Mouse (Mus musculus) neural tube, embryonic 13.5 days (tissue): ENCODE measurements around the gene Pfkfb4. TPM values are rescaled to one million over a fixed set of nuclear protein-coding genes. Genes with fewer than 3 reads are reported as not detected.

Experiments used
- ATAC-seq: fragments of 200-750 bp; cut with Nextera tagmentation; 2 replicates; pipeline ENCODE4 v1.8.0; 2017; ENCODE audit warnings: low read depth, mild to moderate bottlenecking, moderate TSS enrichment, moderate library complexity
- H3K27ac ChIP-seq: fragments of 300-500 bp; sonication (generic); replicated peaks from 2 replicates; pipeline ENCODE4 v1.5.1; 2015; ENCODE audit warnings: moderate library complexity, mild to moderate bottlenecking, inconsistent platforms
- H3K27me3 ChIP-seq: fragments of 300-500 bp; sonication (generic); 2 replicates; pipeline ENCODE4 v1.6.1; 2015; ENCODE audit warnings: mild to moderate bottlenecking, inconsistent platforms
- H3K36me3 ChIP-seq: fragments of 300-500 bp; sonication (generic); 2 replicates; pipeline ENCODE4 v1.6.1; 2015; ENCODE audit warnings: mild to moderate bottlenecking, inconsistent platforms
- H3K4me1 ChIP-seq: fragments of 300-500 bp; sonication (generic); replicated peaks from 2 replicates; pipeline ENCODE4 v1.6.1; 2015; ENCODE audit warnings: inconsistent platforms
- H3K4me2 ChIP-seq: fragments of 300-500 bp; sonication (generic); 2 replicates; pipeline ENCODE4 v1.6.1; 2015; ENCODE audit warnings: inconsistent platforms, mild to moderate bottlenecking, moderate library complexity
- H3K4me3 ChIP-seq: fragments of 300-500 bp; sonication (generic); 2 replicates; pipeline ENCODE4 v1.5.1; 2015; ENCODE audit warnings: mild to moderate bottlenecking, inconsistent platforms
- H3K9ac ChIP-seq: fragments of 300-500 bp; sonication (generic); 2 replicates; pipeline ENCODE4 v1.6.1; 2015; ENCODE audit warnings: moderate library complexity, mild to moderate bottlenecking, inconsistent platforms
- H3K9me3 ChIP-seq: fragments of 300-500 bp; sonication (generic); 2 replicates; pipeline ENCODE4 v1.6.1; 2016; ENCODE audit warnings: inconsistent platforms
- WGBS: fragments of 180-500 bp; shearing (Covaris S2); methylation state at CpG from one replicate; pipeline ENCODE4 v1.1.7; 2015; 5-methylcytosine and 5-hydroxymethylcytosine counted together
- polyA plus RNA-seq: library from polyadenylated mRNA; unstranded; fragments of >200 nt; fragmentation: Nextera tagmentation; extraction: Ambion mirVana; gene quantifications from 2 replicates; pipeline ENCODE4 v1.2.1, GENCODE M21; 2015

The Pfkfb4 gene
- polyA plus RNA-seq, 1 experiment from 2014 or later, result 22.4 TPM

DNA sequence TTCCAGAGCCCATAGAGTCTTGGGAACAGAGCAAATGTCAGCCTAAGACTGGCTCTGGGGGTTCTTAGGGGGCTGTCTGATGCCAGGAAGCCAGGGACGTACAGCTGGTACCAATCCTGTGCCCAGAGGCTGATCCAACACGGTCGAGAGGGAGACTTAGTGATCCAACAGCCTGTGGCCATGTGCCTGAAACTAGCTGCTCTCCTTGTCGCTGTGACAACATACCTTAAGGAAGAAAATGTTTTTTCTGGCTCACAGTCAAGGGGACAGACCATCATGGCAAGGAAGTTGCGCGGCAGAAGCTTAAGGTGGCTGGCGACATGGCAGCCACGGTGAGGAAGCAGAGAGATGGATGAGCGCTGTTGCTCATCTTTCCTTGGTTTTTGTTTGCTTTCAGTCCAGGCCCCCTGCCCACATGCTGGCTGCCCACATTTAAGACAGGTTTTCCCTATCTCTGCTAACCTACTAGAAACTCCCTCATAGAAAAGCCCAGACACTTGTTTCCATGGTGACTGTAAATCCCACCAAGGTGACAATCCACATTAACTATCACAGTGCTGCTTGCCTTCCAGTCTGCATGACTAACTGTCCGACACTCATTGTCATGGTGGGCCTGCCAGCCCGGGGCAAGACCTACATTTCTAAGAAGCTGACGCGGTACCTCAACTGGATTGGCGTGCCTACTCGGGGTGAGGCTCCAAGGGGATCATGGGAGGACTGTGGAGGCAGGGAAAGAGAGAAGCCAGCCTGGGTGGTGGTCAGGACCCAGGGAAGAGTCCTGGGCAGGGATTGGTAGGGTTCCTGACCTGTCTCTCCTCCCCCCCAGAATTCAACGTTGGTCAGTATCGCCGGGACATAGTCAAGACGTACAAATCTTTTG lies 6.9 kb downstream of the Pfkfb4 start:
- WGBS, result 86% methylated on average over 19 of the region's 19 CpGs
- H3K4me3 ChIP-seq, result no peak overlapping the region
- no peaks in the 10 kb centered on the region for H3K27me3 ChIP-seq
- H3K4me2 ChIP-seq, result no peak overlapping the region
- H3K27ac ChIP-seq, result no peak overlapping the region
- H3K9me3 ChIP-seq, result no peaks in the 10 kb centered on the region
- peak overlapping the region; percentile 23; the same call in 1 of the 2 replicates for H3K9ac ChIP-seq
- peaks cover 7% of the 10 kb centered on the region for H3K36me3 ChIP-seq
- ATAC-seq, result no peak
- 0 out of 2 replicates have a peak, but pooled peaks cover 14% of the 10 kb centered on the region for H3K4me1 ChIP-seq

DNA sequence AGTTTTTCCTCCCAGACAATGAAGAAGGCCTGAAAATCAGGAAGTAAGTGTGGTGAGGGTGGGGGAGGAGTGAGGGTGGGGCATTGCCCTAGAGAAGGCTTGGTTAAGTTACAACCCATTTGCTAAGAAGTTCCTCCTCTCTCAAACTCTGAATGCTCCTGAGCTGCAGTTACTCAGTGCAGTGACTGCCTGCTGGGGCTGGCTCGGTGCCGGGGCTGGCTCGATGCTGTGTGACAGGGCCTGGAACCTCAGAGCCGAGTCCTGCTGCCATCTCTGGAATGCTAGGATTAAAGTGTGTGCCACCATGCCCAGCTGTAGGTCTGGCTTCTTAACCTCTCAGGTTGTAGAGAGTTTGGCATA lies 7.6 kb downstream of the Pfkfb4 start:
- Histone ChIP-seq H3K4me2 (no peak overlapping the region), H3K9ac (no peak overlapping the region), H3K27me3 (no peaks in the 10 kb centered on the region), H3K4me3 (no peak overlapping the region), H3K9me3 (no peaks in the 10 kb centered on the region), H3K4me1 (0 out of 2 replicates have a peak, but pooled peaks cover 14% of the 10 kb centered on the region), H3K27ac (no peak overlapping the region), H3K36me3 (peaks cover 7% of the 10 kb centered on the region)
- no peak for ATAC-seq
- WGBS, result 88% methylated on average over 4 of the region's 4 CpGs

DNA sequence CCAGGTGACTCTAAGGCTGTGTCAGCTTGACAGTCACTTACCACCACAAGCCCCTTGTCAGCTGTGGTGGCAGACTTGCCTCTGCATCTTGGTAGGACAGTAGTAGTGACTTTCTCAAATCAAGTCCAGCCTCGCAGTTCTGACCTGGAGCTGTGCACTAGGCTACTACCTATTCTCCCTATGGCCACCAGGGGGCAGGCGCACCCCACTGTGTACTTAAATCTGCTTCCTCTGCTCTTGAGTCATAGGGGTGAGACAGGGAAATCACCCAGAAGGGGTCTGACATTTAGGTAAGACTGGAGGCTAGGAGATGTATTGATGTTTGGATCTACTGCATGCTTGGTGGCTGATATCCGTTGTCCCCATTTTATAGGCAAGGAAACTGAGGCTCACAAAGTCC lies 9.1 kb downstream of the Pfkfb4 start:
- Histone ChIP-seq H3K4me1 (0 out of 2 replicates have a peak, but pooled peaks cover 6% of the 10 kb centered on the region), H3K4me2 (no peak overlapping the region), H3K27me3 (no peaks in the 10 kb centered on the region), H3K27ac (no peak overlapping the region), H3K36me3 (peaks cover 12% of the 10 kb centered on the region), H3K9me3 (no peaks in the 10 kb centered on the region), H3K9ac (no peak overlapping the region), H3K4me3 (no peak overlapping the region)
- WGBS, result 7% methylated on average over 3 of the region's 3 CpGs
- ATAC-seq, result peak; percentile 38; the same call in 1 of the 2 replicates

DNA sequence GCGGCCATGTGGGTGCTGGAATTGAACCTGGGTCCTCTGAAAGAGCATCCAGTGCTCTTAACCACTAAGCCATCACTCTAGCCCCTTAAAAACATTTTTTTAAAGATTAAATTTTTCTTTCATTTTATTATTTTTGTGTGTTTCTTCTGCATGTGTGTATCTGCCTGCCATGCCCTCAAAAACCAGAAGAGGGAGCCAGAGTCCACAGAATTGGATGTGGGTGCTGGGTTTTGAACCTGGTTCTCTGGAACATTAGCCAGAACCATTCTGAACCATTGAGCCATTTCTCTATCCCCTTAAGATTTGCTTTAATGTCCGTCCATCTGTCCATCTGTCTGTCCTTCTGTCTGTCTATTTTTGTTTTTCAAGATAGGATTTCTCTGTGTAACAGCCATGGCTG lies 11.6 kb downstream of the Pfkfb4 start:
- no peak overlapping the region for H3K4me2 ChIP-seq
- H3K4me1 ChIP-seq, result 0 out of 2 replicates have a peak, but pooled peaks cover 3% of the 10 kb centered on the region
- WGBS, result 51% methylated on average over 2 of the region's 2 CpGs
- no peaks in the 10 kb centered on the region for H3K9me3 ChIP-seq
- H3K27ac ChIP-seq, result no peak overlapping the region
- ATAC-seq, result no peak
- no peak overlapping the region for H3K4me3 ChIP-seq
- peaks cover 30% of the 10 kb centered on the region for H3K36me3 ChIP-seq
- no peaks in the 10 kb centered on the region for H3K27me3 ChIP-seq
- no peak overlapping the region for H3K9ac ChIP-seq

GRCm38 (mm10) chr9:109007025-109007780 lies 15.6 kb downstream of the Pfkfb4 start:
- no peak overlapping the region for H3K4me3 ChIP-seq
- WGBS, result 85% methylated on average over 21 of the region's 21 CpGs
- H3K36me3 ChIP-seq, result peaks cover 51% of the 10 kb centered on the region
- H3K4me1 ChIP-seq, result no peaks in the 10 kb centered on the region
- H3K27ac ChIP-seq, result no peak overlapping the region
- no peak overlapping the region for H3K9ac ChIP-seq
- no peaks in the 10 kb centered on the region for H3K27me3 ChIP-seq
- no peak for ATAC-seq
- no peak overlapping the region for H3K4me2 ChIP-seq
- no peaks in the 10 kb centered on the region for H3K9me3 ChIP-seq

- Histone ChIP-seq H3K4me1 (no peaks in the 10 kb centered on the region), H3K9ac (no peak overlapping the region), H3K27me3 (no peaks in the 10 kb centered on the region), H3K9me3 (no peaks in the 10 kb centered on the region), H3K4me3 (no peak overlapping the region), H3K27ac (no peak overlapping the region), H3K4me2 (no peak overlapping the region), H3K36me3 (peaks cover 47% of the 10 kb centered on the region)
- 83% methylated on average over 9 of the region's 9 CpGs for WGBS
- no peak for ATAC-seq
Measured at GRCm38 (mm10) chr9:109008081-109008480, 16.5 kb downstream of the Pfkfb4 start.

DNA sequence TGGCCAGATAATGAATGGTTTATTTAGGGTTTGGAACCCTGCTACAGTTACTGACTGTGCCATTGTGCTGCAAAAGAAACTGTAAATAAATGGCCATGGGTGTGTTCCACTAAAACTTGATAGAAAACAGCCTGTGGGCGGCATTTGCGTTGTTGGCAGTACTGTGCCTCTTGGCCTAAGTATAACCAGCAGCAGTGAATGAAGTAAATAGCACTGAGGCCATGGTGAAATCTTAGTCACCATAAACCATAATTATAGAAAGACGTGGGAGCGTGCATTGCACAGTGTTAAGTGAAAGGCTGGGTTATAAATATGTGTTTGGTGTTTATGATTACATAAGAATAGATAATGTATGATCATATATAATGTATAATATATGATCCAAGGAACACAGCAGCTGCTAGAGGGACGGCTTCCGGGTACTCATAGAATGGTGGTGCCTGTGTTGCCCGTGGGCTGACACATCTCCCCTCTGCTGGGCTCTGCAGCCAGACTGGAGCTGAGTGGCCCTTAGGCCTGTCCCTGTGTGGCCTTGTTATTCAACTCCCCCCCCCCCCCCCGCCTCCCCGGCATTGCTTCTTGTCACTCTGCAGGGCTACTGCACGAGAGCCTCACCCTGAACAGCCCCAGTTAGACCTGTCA lies 17.5 kb downstream of the Pfkfb4 start:
- 73% methylated on average over 9 of the region's 10 CpGs for WGBS
- Histone ChIP-seq H3K36me3 (peaks cover 54% of the 10 kb centered on the region), H3K4me2 (no peak overlapping the region), H3K4me1 (no peaks in the 10 kb centered on the region), H3K9me3 (no peaks in the 10 kb centered on the region), H3K9ac (no peak overlapping the region), H3K4me3 (no peak overlapping the region), H3K27ac (no peak overlapping the region), H3K27me3 (no peaks in the 10 kb centered on the region)
- ATAC-seq, result no peak

DNA sequence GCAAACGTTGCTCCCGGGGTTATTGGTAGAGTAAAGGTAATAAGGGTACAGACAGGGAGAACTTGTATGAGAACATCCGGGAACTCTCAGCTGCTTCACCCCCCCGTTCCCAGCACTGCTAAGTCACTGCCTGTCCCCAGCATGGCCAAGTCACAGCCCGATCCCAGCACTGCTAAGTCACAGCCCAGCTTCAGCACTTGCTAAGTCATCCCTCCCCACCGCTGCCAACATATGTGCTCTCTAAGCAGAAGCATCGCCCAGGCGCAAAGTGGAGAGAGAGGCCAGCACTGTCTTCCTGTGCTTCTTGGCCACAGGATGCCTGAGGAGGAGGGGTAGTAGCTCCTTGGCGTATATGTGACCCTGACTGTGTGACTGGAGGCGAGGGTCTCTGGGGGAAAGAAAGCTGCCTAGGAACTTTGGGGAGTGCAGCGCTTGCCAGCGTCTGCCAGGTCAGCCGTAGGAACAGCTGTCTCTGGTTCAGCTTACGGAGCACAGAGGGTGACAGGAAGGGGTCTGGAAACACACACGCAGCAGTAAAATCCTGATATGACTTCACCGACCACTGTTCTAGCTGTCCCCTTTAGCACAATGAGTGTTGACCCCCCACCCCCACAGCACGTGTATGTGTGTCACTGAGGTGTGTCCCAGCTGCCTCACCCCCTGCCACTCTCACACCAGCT lies 18.2 kb downstream of the Pfkfb4 start:
- Histone ChIP-seq H3K9me3 (no peaks in the 10 kb centered on the region), H3K4me1 (no peaks in the 10 kb centered on the region), H3K4me3 (no peak overlapping the region), H3K4me2 (no peak overlapping the region), H3K36me3 (peaks cover 55% of the 10 kb centered on the region), H3K27ac (no peak overlapping the region), H3K27me3 (no peaks in the 10 kb centered on the region), H3K9ac (no peak overlapping the region)
- 58% methylated on average over 17 of the region's 17 CpGs for WGBS
- no peak for ATAC-seq

DNA sequence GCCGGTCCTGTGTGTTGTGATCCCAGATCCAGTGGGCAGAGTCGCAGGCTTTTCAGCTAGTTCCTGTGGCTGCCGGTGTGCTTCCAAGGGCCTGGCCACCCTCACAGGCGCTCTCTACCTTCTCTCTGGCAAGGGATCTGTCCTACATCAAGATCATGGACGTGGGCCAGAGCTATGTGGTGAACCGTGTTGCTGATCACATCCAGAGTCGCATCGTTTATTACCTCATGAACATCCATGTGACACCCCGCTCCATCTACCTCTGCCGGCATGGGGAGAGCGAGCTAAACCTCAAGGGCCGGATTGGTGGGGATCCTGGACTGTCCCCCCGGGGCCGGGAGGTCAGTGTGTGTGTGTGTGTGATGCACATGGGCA lies 18.7 kb downstream of the Pfkfb4 start:
- no peak for ATAC-seq
- H3K4me2 ChIP-seq, result no peak overlapping the region
- H3K9me3 ChIP-seq, result no peaks in the 10 kb centered on the region
- H3K4me3 ChIP-seq, result no peak overlapping the region
- H3K4me1 ChIP-seq, result no peaks in the 10 kb centered on the region
- H3K9ac ChIP-seq, result no peak overlapping the region
- 88% methylated on average over 14 of the region's 14 CpGs for WGBS
- no peaks in the 10 kb centered on the region for H3K27me3 ChIP-seq
- H3K36me3 ChIP-seq, result peaks cover 54% of the 10 kb centered on the region
- no peak overlapping the region for H3K27ac ChIP-seq

GRCm38 (mm10) chr9:109015397-109015796 lies 23.8 kb downstream of the Pfkfb4 start:
- Histone ChIP-seq H3K27me3 (no peaks in the 10 kb centered on the region), H3K9ac (no peak overlapping the region), H3K27ac (no peak overlapping the region), H3K4me1 (no peaks in the 10 kb centered on the region), H3K4me3 (no peak overlapping the region), H3K36me3 (peaks cover 36% of the 10 kb centered on the region), H3K4me2 (no peak overlapping the region), H3K9me3 (no peaks in the 10 kb centered on the region)
- no peak for ATAC-seq
- WGBS, result 68% methylated on average over 8 of the region's 8 CpGs

- no peak overlapping the region for H3K4me3 ChIP-seq
- H3K9ac ChIP-seq, result no peak overlapping the region
- ATAC-seq, result no peak
- peaks cover 19% of the 10 kb centered on the region for H3K36me3 ChIP-seq
- H3K9me3 ChIP-seq, result no peaks in the 10 kb centered on the region
- H3K4me2 ChIP-seq, result no peak overlapping the region
- H3K4me1 ChIP-seq, result no peaks in the 10 kb centered on the region
- no peak overlapping the region for H3K27ac ChIP-seq
- WGBS, result 68% methylated on average over 11 of the region's 11 CpGs
- H3K27me3 ChIP-seq, result no peaks in the 10 kb centered on the region
Measured at GRCm38 (mm10) chr9:109016973-109017604, 25.5 kb downstream of the Pfkfb4 start.
